Mouse (Mus musculus): ENCODE data around the gene Taf1d. TPM values are rescaled to one million over a fixed set of nuclear protein-coding genes. Genes with fewer than 3 reads are reported as not detected.

Gene Taf1d
- total and polyA plus RNA-seq, 3 experiments = 181 to 1,079 (median 249) TPM

DNA sequence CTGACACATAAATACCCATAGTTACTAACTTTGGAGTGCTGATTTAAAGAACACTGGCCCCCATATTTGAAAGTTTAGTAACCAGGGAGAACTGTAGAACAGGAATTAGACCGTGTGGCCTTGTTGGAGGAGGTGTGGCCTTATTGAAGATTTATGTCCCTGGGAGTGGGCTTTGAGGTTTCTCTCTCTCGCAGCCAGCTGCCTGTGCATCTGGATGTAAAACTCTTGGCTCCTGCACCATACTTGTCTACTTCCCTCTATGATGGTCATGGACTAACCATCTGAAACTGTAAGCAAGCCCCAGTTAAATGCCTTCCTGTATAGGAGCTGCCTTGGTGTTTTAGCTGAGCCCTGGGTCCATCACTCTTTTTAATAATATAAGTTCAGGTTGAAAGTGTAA is 7.6 kb upstream of the Taf1d start:
- peaks cover 0 to 22% of the 10 kb centered on the region in 2 experiments; a peak in 3 of 4 replicates for H3K4me1 ChIP-seq (ENCODE audit: control insufficient read depth in 1 of 2, insufficient read depth in 2 of 2)
- no peak overlapping the region for H3K4me3 ChIP-seq (replicated peaks in 1 of 3; ENCODE audit: low read depth in 2 of 3, low read length in 2 of 3, poor library complexity in 1 of 3)
- in situ Hi-C loops (cut with MboI; ENCODE audit: low pct_ligation_motif_present, low pct_unique_long_range_greater_than_20kb, low sequenced_read_pairs) (no loop called here), dilution Hi-C loops (cut with MboI; ENCODE audit: extremely low pct_ligation_motif_present, extremely low pct_unique_long_range_greater_than_20kb, low sequenced_read_pairs) (no loop called here)
- H3K36me3 ChIP-seq (replicated peaks in 1 of 2; ENCODE audit: control insufficient read depth in 1 of 2, insufficient read depth in 1 of 2, low read length in 1 of 2) = peaks cover 0 to 24% of the 10 kb centered on the region in 2 experiments
- no peak overlapping the region for H3K4me2 ChIP-seq (ENCODE audit: insufficient read depth, low read depth, poor library complexity, severe bottlenecking)
- no peak overlapping the region for H3K9ac ChIP-seq (ENCODE audit: insufficient read depth, low read depth)
- TF ChIP-seq HCFC1 (IDR thresholded peaks at IDR 0.05; ENCODE audit: low read depth, low read length) (no peak), IRF4 (IDR thresholded peaks at IDR 0.05; ENCODE audit: low read depth, low read length) (no peak), ZKSCAN1 (IDR thresholded peaks at IDR 0.05; ENCODE audit: borderline replicate concordance, low read depth, low read length) (no peak), EP300 (IDR thresholded peaks at IDR 0.05; ENCODE audit: low read length) (no peak), MAZ (IDR thresholded peaks at IDR 0.05; ENCODE audit: low read depth, low read length) (no peak), POLR2A (IDR thresholded peaks at IDR 0.05; ENCODE audit: low read depth, low read length) (no peak), ETS1 (conservative IDR thresholded peaks at IDR 0.05; ENCODE audit: low read depth, low read length) (no peak), RCOR1 (conservative IDR thresholded peaks at IDR 0.05; ENCODE audit: low read depth, low read length) (no peak), POLR2AphosphoS2 (IDR thresholded peaks at IDR 0.05; ENCODE audit: low read depth, low read length) (no peak), SIN3A (IDR thresholded peaks at IDR 0.05; ENCODE audit: low read length) (no peak), CHD1 (IDR thresholded peaks at IDR 0.05; ENCODE audit: low read depth, low read length) (no peak), BHLHE40 (IDR thresholded peaks at IDR 0.05; ENCODE audit: low read depth, low read length) (no peak), NRF1 (IDR thresholded peaks at IDR 0.05; ENCODE audit: low read depth, low read length) (no peak), JUND (conservative IDR thresholded peaks at IDR 0.05; ENCODE audit: low read depth, low read length) (no peak), KAT2A (IDR thresholded peaks at IDR 0.05; ENCODE audit: insufficient replicate concordance, low read length) (no peak)
- H3K27me3 ChIP-seq (replicated peaks) = no peaks in the 10 kb centered on the region
- no peaks in the 10 kb centered on the region for H3K9me3 ChIP-seq (replicated peaks; ENCODE audit: low read length)
- H3K27ac ChIP-seq (ENCODE audit: insufficient read depth, low read depth) = no peak overlapping the region
- H3K79me2 ChIP-seq (replicated peaks; ENCODE audit: control insufficient read depth, extremely low read depth, insufficient read depth, poor library complexity, severe bottlenecking) = no peaks in the 10 kb centered on the region
- DNase-seq (ENCODE audit: extremely low read depth) = no peak

- Histone ChIP-seq H3K9ac (ENCODE audit: insufficient read depth, low read depth) (no peak overlapping the region), H3K4me3 (replicated peaks in 1 of 3; ENCODE audit: low read depth in 2 of 3, low read length in 2 of 3, poor library complexity in 1 of 3) (no peak overlapping the region), H3K9me3 (replicated peaks; ENCODE audit: low read length) (no peaks in the 10 kb centered on the region), H3K4me2 (ENCODE audit: insufficient read depth, low read depth, poor library complexity, severe bottlenecking) (no peak overlapping the region), H3K27ac (ENCODE audit: insufficient read depth, low read depth) (no peak overlapping the region), H3K4me1 (ENCODE audit: control insufficient read depth in 1 of 2, insufficient read depth in 2 of 2) (peaks cover 2 to 29% of the 10 kb centered on the region in 2 experiments; a peak in 3 of 4 replicates), H3K27me3 (replicated peaks) (no peaks in the 10 kb centered on the region), H3K36me3 (replicated peaks in 1 of 2; ENCODE audit: control insufficient read depth in 1 of 2, insufficient read depth in 1 of 2, low read length in 1 of 2) (peaks cover 0 to 18% of the 10 kb centered on the region in 2 experiments), H3K79me2 (replicated peaks; ENCODE audit: control insufficient read depth, extremely low read depth, insufficient read depth, poor library complexity, severe bottlenecking) (no peaks in the 10 kb centered on the region)
- TF ChIP-seq SMC3 (IDR thresholded peaks at IDR 0.05; ENCODE audit: low read depth, low read length) (no peak), POLR2A (IDR thresholded peaks at IDR 0.05; ENCODE audit: low read depth, low read length) (no peak), MEF2A (IDR thresholded peaks at IDR 0.05; ENCODE audit: borderline replicate concordance, low read depth, low read length) (no peak), JUN (IDR thresholded peaks at IDR 0.05; ENCODE audit: insufficient read depth, low read depth, low read length) (no peak), KAT2A (IDR thresholded peaks at IDR 0.05; ENCODE audit: insufficient replicate concordance, low read length) (no peak), CHD2 (IDR thresholded peaks at IDR 0.05; ENCODE audit: low read length) (no peak), MAX (IDR thresholded peaks at IDR 0.05; ENCODE audit: low read length) (no peak), EP300 (IDR thresholded peaks at IDR 0.05; ENCODE audit: low read length) (no peak), JUND (conservative IDR thresholded peaks at IDR 0.05; ENCODE audit: low read depth, low read length) (no peak), TCF12 (IDR thresholded peaks at IDR 0.05; ENCODE audit: low read depth, low read length) (no peak), ZMIZ1 (IDR thresholded peaks at IDR 0.05; ENCODE audit: low read depth, low read length) (no peak), UBTF (IDR thresholded peaks at IDR 0.05; ENCODE audit: low read depth, low read length) (no peak)
- dilution Hi-C loops (cut with MboI; ENCODE audit: extremely low pct_ligation_motif_present, extremely low pct_unique_long_range_greater_than_20kb, low sequenced_read_pairs) = no loop called here
- no peak for DNase-seq (ENCODE audit: extremely low read depth)
- in situ Hi-C loops (cut with MboI; ENCODE audit: low pct_ligation_motif_present, low pct_unique_long_range_greater_than_20kb, low sequenced_read_pairs) = no loop called here
These were observed 6.0 kb upstream of the Taf1d start for GRCm38 (mm10) chr9:15300056-15300455.

Measured in CH12.LX (cell line).